Mouse (Mus musculus) midbrain, embryonic 14.5 days (tissue): Measurements from ENCODE around the gene Olfr1195. TPM values are rescaled to one million over a fixed set of nuclear protein-coding genes. Genes with fewer than 3 reads are reported as not detected.
"Not testable (repeated sequence)": the region's sequence is repeated elsewhere in the genome, so short reads cannot be mapped to it uniquely, and the experiment has no call there.

Experiments used
- ATAC-seq: fragments of 200-750 bp; cut with Nextera tagmentation; 2 replicates; pipeline ENCODE4 v1.8.0; 2017; ENCODE audit warnings: moderate number of reproducible peaks, moderate library complexity; ENCODE audit not compliant: low FRiP score, low TSS enrichment
- DNase-seq: peaks from one replicate; pipeline ENCODE4 v3.0.0-alpha.2; 2015
- H3K27ac ChIP-seq: fragments of 300-500 bp; sonication (generic); replicated peaks from 2 replicates; pipeline ENCODE4 v1.5.1; 2014; ENCODE audit warnings: mild to moderate bottlenecking, low read depth, low read length, moderate library complexity
- H3K27me3 ChIP-seq: fragments of 300-500 bp; sonication (generic); 2 replicates; pipeline ENCODE4 v1.6.1; 2014; ENCODE audit warnings: low read length, control low read depth, mixed read lengths; ENCODE audit not compliant: control insufficient read depth, insufficient read depth
- H3K36me3 ChIP-seq: fragments of 300-500 bp; sonication (generic); 2 replicates; pipeline ENCODE4 v1.6.1; 2014; ENCODE audit warnings: low read length, control low read depth; ENCODE audit not compliant: control insufficient read depth, insufficient read depth
- H3K4me1 ChIP-seq: fragments of 300-500 bp; sonication (generic); 2 replicates; pipeline ENCODE4 v1.6.1; 2014; ENCODE audit warnings: mild to moderate bottlenecking, antibody characterized with exemption, low read length, control low read depth; ENCODE audit not compliant: control insufficient read depth, insufficient read depth
- H3K4me2 ChIP-seq: fragments of 300-500 bp; sonication (generic); 2 replicates; pipeline ENCODE4 v1.6.1; 2014; ENCODE audit warnings: mild to moderate bottlenecking, low read length, moderate library complexity
- H3K4me3 ChIP-seq: fragments of 300-500 bp; sonication (generic); replicated peaks from 2 replicates; pipeline ENCODE4 v1.5.1; 2014; ENCODE audit warnings: low read depth, low read length
- H3K9ac ChIP-seq: fragments of 300-500 bp; sonication (generic); replicated peaks from 2 replicates; pipeline ENCODE4 v1.6.1; 2014; ENCODE audit warnings: mild to moderate bottlenecking, low read length, moderate library complexity
- H3K9me3 ChIP-seq: fragments of 300-500 bp; sonication (generic); 2 replicates; pipeline ENCODE4 v1.6.1; 2016; ENCODE audit warnings: low read length, control low read depth, mixed read lengths; ENCODE audit not compliant: control insufficient read depth
- WGBS: fragments of 180-500 bp; shearing (Covaris S2); extraction: QIAGEN DNeasy Blood & Tissue Kit; methylation state at CpG from one replicate; pipeline ENCODE4 v1.1.7; 2014; 5-methylcytosine and 5-hydroxymethylcytosine counted together
- polyA plus RNA-seq: library from polyadenylated mRNA; unstranded; fragments of >200 nt; fragmentation: Nextera tagmentation; extraction: Ambion mirVana; gene quantifications from 2 replicates; pipeline ENCODE4 v1.2.1, GENCODE M21; 2014

The Olfr1195 gene
- polyA plus RNA-seq = not detected in 2 replicates

- Histone ChIP-seq H3K9me3 (no peaks in the 10 kb centered on the region), H3K4me1 (no peaks in the 10 kb centered on the region), H3K9ac (no peak within 1 kb of the TSS), H3K36me3 (no peaks in the 10 kb centered on the region), H3K4me3 (no peak within 1 kb of the TSS), H3K27ac (no peak within 1 kb of the TSS), H3K27me3 (no peaks in the 10 kb centered on the region), H3K4me2 (no peak within 1 kb of the TSS)
- DNase-seq = no peak
- no peak for ATAC-seq
Observed at GRCm38 (mm10) chr2:88689087-88689486, at the start of gene Olfr1195. Gene Olfr1195 (minus strand): TSS chr2:88689187.

- no peak for DNase-seq
- 93% methylated on average over 1 of the region's 1 CpGs for WGBS
Observed at GRCm38 (mm10) chr2:88732266-88732665, 43.3 kb upstream of the Olfr1195 start, which contains the start of gene Olfr1197. Gene Olfr1197 (minus strand): TSS chr2:88732366.

GRCm38 (mm10) chr2:88704497-88704896, 15.5 kb upstream of the Olfr1195 start, which contains the start of gene Olfr1196:
Gene Olfr1196 (minus strand): TSS chr2:88704597.
- no peaks in the 10 kb centered on the region for H3K9me3 ChIP-seq
- H3K4me3 ChIP-seq = no peak within 1 kb of the TSS
- no peak within 1 kb of the TSS for H3K4me2 ChIP-seq
- no peak within 1 kb of the TSS for H3K27ac ChIP-seq
- 85% methylated on average over 2 of the region's 2 CpGs for WGBS
- H3K36me3 ChIP-seq = no peaks in the 10 kb centered on the region
- no peak within 1 kb of the TSS for H3K9ac ChIP-seq
- DNase-seq (no peak), ATAC-seq (no peak)
- no peaks in the 10 kb centered on the region for H3K4me1 ChIP-seq
- H3K27me3 ChIP-seq = no peaks in the 10 kb centered on the region

More at GRCm38 (mm10) chr2:88732266-88732665, 43.3 kb upstream of the Olfr1195 start, which contains the start of gene Olfr1197:
- no peak for ATAC-seq
- Histone ChIP-seq H3K4me1 (no peaks in the 10 kb centered on the region), H3K36me3 (no peaks in the 10 kb centered on the region), H3K4me2 (no peak within 1 kb of the TSS), H3K9ac (no peak within 1 kb of the TSS), H3K27ac (no peak within 1 kb of the TSS), H3K4me3 (no peak within 1 kb of the TSS), H3K27me3 (no peaks in the 10 kb centered on the region), H3K9me3 (no peaks in the 10 kb centered on the region)

GRCm38 (mm10) chr2:88675328-88675727, 13.7 kb downstream of the Olfr1195 start, which contains the start of gene Olfr1193:
Gene Olfr1193 (plus strand): TSS chr2:88675628.
- not testable (repeated sequence) for H3K4me1 ChIP-seq, ATAC-seq, H3K27ac ChIP-seq, H3K9me3 ChIP-seq, DNase-seq, H3K9ac ChIP-seq, H3K27me3 ChIP-seq, H3K4me2 ChIP-seq, H3K4me3 ChIP-seq, H3K36me3 ChIP-seq

GRCm38 (mm10) chr2:88648209-88648608, 40.8 kb downstream of the Olfr1195 start, which contains the start of gene Olfr1192-ps1:
Gene Olfr1192-ps1 (plus strand): TSS chr2:88648509.
- no peak for ATAC-seq
- Histone ChIP-seq H3K9me3 (no peaks in the 10 kb centered on the region), H3K4me1 (no peaks in the 10 kb centered on the region), H3K4me2 (no peak within 1 kb of the TSS), H3K36me3 (no peaks in the 10 kb centered on the region), H3K27ac (no peak within 1 kb of the TSS), H3K4me3 (no peak within 1 kb of the TSS), H3K9ac (no peak within 1 kb of the TSS), H3K27me3 (no peaks in the 10 kb centered on the region)
- no peak for DNase-seq
- WGBS = 60% methylated on average over 1 of the region's 1 CpGs

- 95% methylated on average over 1 of the region's 1 CpGs for WGBS
- not testable (repeated sequence) for H3K4me2 ChIP-seq, H3K9me3 ChIP-seq, DNase-seq, ATAC-seq, H3K27ac ChIP-seq, H3K27me3 ChIP-seq, H3K9ac ChIP-seq, H3K4me1 ChIP-seq, H3K36me3 ChIP-seq, H3K4me3 ChIP-seq
Observed at GRCm38 (mm10) chr2:88640242-88640641, 48.7 kb downstream of the Olfr1195 start, which contains the start of gene Olfr1191-ps1. Gene Olfr1191-ps1 (plus strand): TSS chr2:88640542.

Other genes with a start within 250 kb of the Olfr1195 start
- gene Gm13757, start 240.1 kb downstream of the Olfr1195 start, polyA plus RNA-seq = not detected in 2 replicates
- not detected in 2 replicates for gene Olfr1183, start 234.3 kb downstream of the Olfr1195 start, polyA plus RNA-seq
- not detected in 2 replicates for gene Olfr1184, start 205.6 kb downstream of the Olfr1195 start, polyA plus RNA-seq
- not detected in 2 replicates for gene Olfr1185-ps1, start 195.9 kb downstream of the Olfr1195 start, polyA plus RNA-seq
- not detected in 2 replicates for gene Olfr1186, start 170.6 kb downstream of the Olfr1195 start, polyA plus RNA-seq
- not detected in 2 replicates for gene Olfr1188, start 132.3 kb downstream of the Olfr1195 start, polyA plus RNA-seq
- not detected in 2 replicates for gene Olfr1189, start 102.7 kb downstream of the Olfr1195 start, polyA plus RNA-seq
- not detected in 2 replicates for gene Olfr1191-ps1, start 48.6 kb downstream of the Olfr1195 start, polyA plus RNA-seq
- gene Olfr1192-ps1, start 40.7 kb downstream of the Olfr1195 start, polyA plus RNA-seq = not detected in 2 replicates
- gene Olfr1193, start 13.6 kb downstream of the Olfr1195 start, polyA plus RNA-seq = not detected in 2 replicates
- not detected in 2 replicates for gene Olfr1196, start 15.4 kb upstream of the Olfr1195 start, polyA plus RNA-seq
- gene Olfr1197, start 43.2 kb upstream of the Olfr1195 start, polyA plus RNA-seq = not detected in 2 replicates
- not detected in 2 replicates for gene Olfr1198, start 62.2 kb upstream of the Olfr1195 start, polyA plus RNA-seq
- gene Olfr1199, start 71.3 kb upstream of the Olfr1195 start, polyA plus RNA-seq = not detected in 2 replicates
- not detected in 2 replicates for gene Olfr1200, start 81.3 kb upstream of the Olfr1195 start, polyA plus RNA-seq
- not detected in 2 replicates for gene Olfr1201, start 103.8 kb upstream of the Olfr1195 start, polyA plus RNA-seq
- gene Olfr1202, start 125.3 kb upstream of the Olfr1195 start, polyA plus RNA-seq = not detected in 2 replicates
- not detected in 2 replicates for gene Olfr1205, start 140.6 kb upstream of the Olfr1195 start, polyA plus RNA-seq
- gene Olfr1204, start 160.1 kb upstream of the Olfr1195 start, polyA plus RNA-seq = not detected in 2 replicates
- gene Olfr1206, start 174.0 kb upstream of the Olfr1195 start, polyA plus RNA-seq = not detected in 2 replicates
- not detected in 2 replicates for gene Olfr1208, start 213.1 kb upstream of the Olfr1195 start, polyA plus RNA-seq
- not detected in 2 replicates for gene Olfr1209, start 226.0 kb upstream of the Olfr1195 start, polyA plus RNA-seq
- gene Olfr1211, start 248.9 kb upstream of the Olfr1195 start, polyA plus RNA-seq = not detected in 2 replicates